Mouse (Mus musculus) midbrain, embryonic 13.5 days (tissue): ENCODE measurements around the gene Hist1h4h. TPM values are rescaled to one million over a fixed set of nuclear protein-coding genes. Genes with fewer than 3 reads are reported as not detected.

Experiments
- ATAC-seq: fragments of 200-750 bp; cut with Nextera tagmentation; 2 replicates; pipeline ENCODE4 v1.8.0; 2017; ENCODE audit warnings: mild to moderate bottlenecking, moderate TSS enrichment, moderate library complexity
- H3K27ac ChIP-seq: fragments of 300-500 bp; sonication (generic); 2 replicates; pipeline ENCODE4 v1.5.1; 2015; ENCODE audit warnings: inconsistent platforms, mild to moderate bottlenecking, moderate library complexity
- H3K27me3 ChIP-seq: fragments of 300-500 bp; sonication (generic); 2 replicates; pipeline ENCODE4 v1.6.1; 2015; ENCODE audit warnings: mild to moderate bottlenecking, inconsistent platforms
- H3K36me3 ChIP-seq: fragments of 300-500 bp; sonication (generic); 2 replicates; pipeline ENCODE4 v1.6.1; 2015; ENCODE audit warnings: mild to moderate bottlenecking, inconsistent platforms
- H3K4me1 ChIP-seq: fragments of 300-500 bp; sonication (generic); replicated peaks from 2 replicates; pipeline ENCODE4 v1.6.1; 2015; ENCODE audit warnings: inconsistent platforms
- H3K4me2 ChIP-seq: fragments of 300-500 bp; sonication (generic); replicated peaks from 2 replicates; pipeline ENCODE4 v1.6.1; 2015; ENCODE audit warnings: moderate library complexity, mild to moderate bottlenecking, inconsistent platforms
- H3K4me3 ChIP-seq: fragments of 300-500 bp; sonication (generic); replicated peaks from 2 replicates; pipeline ENCODE4 v1.5.1; 2015; ENCODE audit warnings: mild to moderate bottlenecking, inconsistent platforms
- H3K9ac ChIP-seq: fragments of 300-500 bp; sonication (generic); replicated peaks from 2 replicates; pipeline ENCODE4 v1.6.1; 2015; ENCODE audit warnings: mild to moderate bottlenecking, inconsistent platforms
- H3K9me3 ChIP-seq: fragments of 300-500 bp; sonication (generic); 2 replicates; pipeline ENCODE4 v1.6.1; 2016; ENCODE audit warnings: mild to moderate bottlenecking, inconsistent platforms
- WGBS: fragments of 180-500 bp; shearing (Covaris S2); methylation state at CpG from one replicate; pipeline ENCODE4 v1.1.7; 2015; 5-methylcytosine and 5-hydroxymethylcytosine counted together
- polyA plus RNA-seq: library from polyadenylated mRNA; unstranded; fragments of >200 nt; fragmentation: Nextera tagmentation; extraction: Ambion mirVana; gene quantifications from 2 replicates; pipeline ENCODE4 v1.2.1, GENCODE M21; 2015

Hist1h4h gene
- polyA plus RNA-seq, 1 experiment from 2014 or later, result 6.4 TPM

DNA sequence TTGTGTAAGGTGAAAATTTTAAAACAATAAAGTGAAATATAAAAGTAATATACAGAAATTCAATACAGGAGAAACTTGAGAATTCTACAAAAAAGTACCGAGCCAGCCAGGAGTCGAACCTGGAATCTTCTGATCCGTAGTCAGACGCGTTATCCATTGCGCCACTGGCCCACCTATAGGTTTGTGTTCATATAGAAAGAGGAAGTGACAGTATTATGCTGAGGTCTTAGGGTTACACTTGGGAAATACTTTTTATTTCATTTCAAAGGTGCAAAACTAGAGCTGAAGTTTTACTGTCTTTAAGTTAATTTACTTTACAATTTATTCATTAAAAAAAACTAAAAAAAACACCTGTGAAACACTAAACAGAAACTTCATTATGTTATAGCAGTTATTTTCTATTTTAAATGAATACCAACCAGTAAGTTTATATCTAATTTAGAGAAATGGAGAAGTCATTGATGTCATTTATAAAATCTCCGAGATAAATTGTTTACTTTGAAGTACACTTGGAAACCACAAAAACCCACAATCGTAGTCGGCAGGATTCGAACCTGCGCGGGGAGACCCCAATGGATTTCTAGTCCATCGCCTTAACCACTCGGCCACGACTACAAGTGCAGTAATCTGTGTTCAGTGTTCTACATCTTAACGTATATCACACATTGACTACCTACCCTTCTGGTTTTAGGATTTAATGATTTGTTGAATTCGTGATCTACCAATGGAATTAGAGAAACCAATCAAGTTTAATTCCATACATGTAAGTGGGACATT is 30.2 kb upstream of the Hist1h4h start:
- Histone ChIP-seq H3K9me3 (no peaks in the 10 kb centered on the region), H3K36me3 (no peaks in the 10 kb centered on the region), H3K27me3 (peaks cover 24% of the 10 kb centered on the region), H3K4me1 (peaks cover 16% of the 10 kb centered on the region), H3K27ac (no peak overlapping the region), H3K4me3 (no peak overlapping the region), H3K4me2 (no peak overlapping the region), H3K9ac (no peak overlapping the region)
- ATAC-seq, result no peak
- WGBS, result under 1% methylated on average over 17 of the region's 17 CpGs

- ATAC-seq, result no peak
- Histone ChIP-seq H3K4me3 (no peak overlapping the region), H3K9me3 (no peaks in the 10 kb centered on the region), H3K4me1 (peaks cover 21% of the 10 kb centered on the region), H3K4me2 (0 out of 2 replicates have a peak overlapping the region, but pooled peaks have one; percentile 15), H3K27me3 (peaks cover 28% of the 10 kb centered on the region), H3K36me3 (no peaks in the 10 kb centered on the region), H3K27ac (no peak overlapping the region), H3K9ac (no peak overlapping the region)
- WGBS, result 22% methylated on average over 5 of the region's 5 CpGs
Observed at GRCm38 (mm10) chr13:23501511-23501910, 29.3 kb upstream of the Hist1h4h start.

DNA sequence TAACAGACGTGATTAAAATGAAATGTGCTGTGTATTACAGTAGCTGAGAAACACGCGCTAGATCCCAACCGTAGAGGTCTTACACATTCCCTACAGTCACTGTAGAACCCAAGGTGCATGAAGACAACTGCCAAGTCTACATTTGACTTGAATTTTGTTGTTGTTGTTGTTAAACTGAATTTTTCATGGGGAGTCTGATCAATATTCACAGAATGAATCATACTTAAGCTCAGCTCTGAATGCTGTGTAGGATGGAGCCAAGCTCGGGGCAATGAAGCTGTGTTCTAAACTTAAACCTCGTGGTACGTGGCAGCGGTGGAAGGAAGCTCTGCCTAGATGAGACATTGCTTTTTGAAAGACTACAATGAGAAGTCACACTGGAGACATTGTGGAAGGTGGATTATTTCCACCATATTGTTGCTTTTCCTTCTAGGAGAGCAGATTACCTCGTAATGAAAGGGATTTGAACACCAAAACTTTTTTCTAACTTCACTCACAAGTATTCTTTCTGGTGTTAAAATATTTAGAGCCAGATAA is 28.8 kb upstream of the Hist1h4h start:
- no peak overlapping the region for H3K27ac ChIP-seq
- WGBS, result 30% methylated on average over 9 of the region's 9 CpGs
- peaks cover 21% of the 10 kb centered on the region for H3K4me1 ChIP-seq

DNA sequence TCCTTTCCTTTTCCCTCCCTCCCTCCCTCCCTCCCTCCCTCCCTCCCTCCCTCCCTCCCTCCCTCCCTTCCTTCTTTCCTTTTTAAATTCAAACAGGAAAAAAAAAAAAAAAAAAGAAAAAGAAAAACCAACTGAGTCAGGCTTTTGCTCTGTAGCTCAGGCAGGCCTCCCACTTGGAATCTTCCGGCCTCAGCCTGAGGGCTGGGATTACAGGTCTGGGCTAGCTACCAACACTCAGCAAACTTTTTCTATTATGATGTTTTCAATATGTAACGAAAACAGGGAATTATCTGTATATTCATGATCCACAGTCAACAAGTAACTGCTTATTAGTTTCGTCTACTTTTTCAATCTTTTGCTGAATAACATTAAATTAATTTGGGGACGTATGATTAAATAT is 27.9 kb upstream of the Hist1h4h start:
- H3K36me3 ChIP-seq, result no peaks in the 10 kb centered on the region
- 37% methylated on average over 4 of the region's 4 CpGs for WGBS
- H3K4me1 ChIP-seq, result peaks cover 21% of the 10 kb centered on the region
- H3K9ac ChIP-seq, result no peak overlapping the region
- H3K27me3 ChIP-seq, result peaks cover 35% of the 10 kb centered on the region
- ATAC-seq, result no peak
- no peak overlapping the region for H3K4me3 ChIP-seq
- H3K4me2 ChIP-seq, result no peak overlapping the region
- no peaks in the 10 kb centered on the region for H3K9me3 ChIP-seq
- no peak overlapping the region for H3K27ac ChIP-seq

More for the DNA sequence above, 28.8 kb upstream of the Hist1h4h start:
- H3K4me3 ChIP-seq, result no peak overlapping the region
- H3K36me3 ChIP-seq, result no peaks in the 10 kb centered on the region
- ATAC-seq, result no peak
- peaks cover 29% of the 10 kb centered on the region for H3K27me3 ChIP-seq
- no peak overlapping the region for H3K9ac ChIP-seq
- no peaks in the 10 kb centered on the region for H3K9me3 ChIP-seq
- H3K4me2 ChIP-seq, result no peak overlapping the region

GRCm38 (mm10) chr13:23503797-23504196 is 27.1 kb upstream of the Hist1h4h start:
- no peak for ATAC-seq
- Histone ChIP-seq H3K4me3 (no peak overlapping the region), H3K9ac (no peak overlapping the region), H3K4me2 (no peak overlapping the region), H3K27me3 (peaks cover 28% of the 10 kb centered on the region), H3K9me3 (no peaks in the 10 kb centered on the region), H3K27ac (no peak overlapping the region), H3K36me3 (no peaks in the 10 kb centered on the region), H3K4me1 (peaks cover 14% of the 10 kb centered on the region)
- WGBS, result 3% methylated on average over 9 of the region's 9 CpGs

- peaks cover 20% of the 10 kb centered on the region for H3K27me3 ChIP-seq
- H3K4me3 ChIP-seq, result peak overlapping the region; percentile 24
- 6% methylated on average over 14 of the region's 14 CpGs for WGBS
- peak overlapping the region; percentile 41 for H3K4me2 ChIP-seq
- H3K27ac ChIP-seq, result no peak overlapping the region
- H3K9ac ChIP-seq, result no peak overlapping the region; the same call in 1 of the 2 replicates
- 0 out of 2 replicates have a peak, but pooled peaks have one; percentile 48 for ATAC-seq
- peaks cover 12% of the 10 kb centered on the region for H3K4me1 ChIP-seq
- no peaks in the 10 kb centered on the region for H3K9me3 ChIP-seq
- H3K36me3 ChIP-seq, result no peaks in the 10 kb centered on the region
Observed at GRCm38 (mm10) chr13:23505662-23506345, 25.0 kb upstream of the Hist1h4h start.

DNA sequence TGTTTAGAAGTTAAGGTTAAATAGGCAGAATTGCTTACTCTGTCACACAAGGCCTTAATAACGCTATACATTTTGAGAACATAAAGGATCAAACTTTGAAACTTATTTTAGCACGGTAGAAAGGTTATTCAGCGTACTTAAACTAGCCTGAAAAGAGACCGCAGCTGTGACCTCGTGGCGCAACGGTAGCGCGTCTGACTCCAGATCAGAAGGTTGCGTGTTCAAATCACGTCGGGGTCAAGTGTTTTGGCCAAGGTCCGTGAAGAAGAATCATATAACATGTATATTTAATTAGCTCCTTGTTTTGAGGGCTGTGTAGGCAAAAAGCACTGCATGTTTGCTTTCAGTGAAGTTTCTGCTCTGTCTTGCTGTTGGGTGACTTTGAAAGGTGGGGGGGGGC is 24.5 kb upstream of the Hist1h4h start:
- Histone ChIP-seq H3K9ac (no peak overlapping the region), H3K36me3 (no peaks in the 10 kb centered on the region), H3K4me1 (peaks cover 12% of the 10 kb centered on the region), H3K9me3 (no peaks in the 10 kb centered on the region), H3K27me3 (peaks cover 20% of the 10 kb centered on the region), H3K27ac (no peak overlapping the region), H3K4me2 (peak overlapping the region; percentile 41), H3K4me3 (no peak overlapping the region; the same call in 1 of the 2 replicates)
- WGBS, result 3% methylated on average over 13 of the region's 13 CpGs
- no peak for ATAC-seq

DNA sequence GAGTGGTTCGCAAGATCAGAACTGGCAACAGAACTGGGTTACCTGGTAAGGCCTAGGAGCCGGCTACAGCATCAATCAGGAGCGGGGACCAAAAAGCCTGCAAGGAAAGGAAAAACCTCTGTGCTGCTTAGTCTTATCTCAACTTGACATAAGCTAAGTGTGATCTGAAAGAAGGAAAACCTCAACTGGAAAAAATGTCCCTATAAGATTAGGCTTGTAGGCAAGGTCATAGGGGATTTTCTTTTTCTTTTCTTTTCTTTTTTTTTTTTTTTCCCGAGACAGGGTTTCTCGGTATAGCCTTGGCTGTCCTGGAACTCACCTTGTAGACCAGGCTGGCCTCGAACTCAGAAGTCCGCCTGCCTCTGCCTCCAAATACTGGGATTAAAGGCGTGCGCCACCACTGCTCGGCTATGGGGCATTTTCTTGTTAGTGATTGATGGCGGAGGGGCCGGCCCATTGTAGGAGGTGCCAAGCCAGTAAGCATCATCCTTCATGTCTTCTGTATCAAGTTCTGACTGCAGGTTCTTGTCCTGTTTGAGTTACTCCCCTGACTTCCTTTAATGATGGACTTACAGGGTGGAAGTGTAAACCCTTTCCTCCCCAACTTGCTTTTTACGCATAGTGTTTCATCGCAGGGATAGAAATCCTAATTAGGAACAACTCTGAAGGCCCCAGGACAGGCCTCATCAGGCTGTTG is 23.9 kb upstream of the Hist1h4h start:
- 15% methylated on average over 14 of the region's 14 CpGs for WGBS
- Histone ChIP-seq H3K4me1 (peaks cover 12% of the 10 kb centered on the region), H3K4me3 (no peak overlapping the region), H3K27ac (no peak overlapping the region), H3K27me3 (peaks cover 14% of the 10 kb centered on the region; the same call in 1 of the 2 replicates), H3K9me3 (no peaks in the 10 kb centered on the region), H3K4me2 (no peak overlapping the region), H3K36me3 (no peaks in the 10 kb centered on the region), H3K9ac (no peak overlapping the region)
- ATAC-seq, result no peak

DNA sequence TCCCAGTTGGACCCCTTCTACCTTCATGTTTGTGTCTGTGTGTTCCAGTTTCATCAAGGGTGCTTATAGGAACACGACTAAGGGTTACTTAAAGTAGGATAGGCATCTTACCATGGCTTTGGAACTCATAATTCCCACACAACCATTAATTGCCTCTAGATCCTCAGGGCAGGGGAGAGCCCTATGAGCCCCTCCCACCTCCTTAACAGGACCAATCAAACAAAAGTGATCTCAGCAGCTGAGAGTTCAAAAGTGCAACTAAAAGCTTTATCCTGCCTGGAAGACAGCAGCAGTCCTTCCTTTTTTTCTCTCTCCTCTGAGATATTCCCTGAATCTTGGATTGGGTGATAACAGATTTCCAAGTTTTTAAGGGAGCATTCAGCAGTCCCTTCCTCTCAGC is 20.7 kb upstream of the Hist1h4h start:
- WGBS, result 47% methylated on average over 1 of the region's 1 CpGs
- Histone ChIP-seq H3K9ac (no peak overlapping the region), H3K4me1 (peaks cover 9% of the 10 kb centered on the region), H3K9me3 (no peaks in the 10 kb centered on the region), H3K27ac (no peak overlapping the region), H3K4me3 (no peak overlapping the region), H3K36me3 (no peaks in the 10 kb centered on the region), H3K4me2 (no peak overlapping the region), H3K27me3 (peaks cover 12% of the 10 kb centered on the region; the same call in 1 of the 2 replicates)
- no peak for ATAC-seq

DNA sequence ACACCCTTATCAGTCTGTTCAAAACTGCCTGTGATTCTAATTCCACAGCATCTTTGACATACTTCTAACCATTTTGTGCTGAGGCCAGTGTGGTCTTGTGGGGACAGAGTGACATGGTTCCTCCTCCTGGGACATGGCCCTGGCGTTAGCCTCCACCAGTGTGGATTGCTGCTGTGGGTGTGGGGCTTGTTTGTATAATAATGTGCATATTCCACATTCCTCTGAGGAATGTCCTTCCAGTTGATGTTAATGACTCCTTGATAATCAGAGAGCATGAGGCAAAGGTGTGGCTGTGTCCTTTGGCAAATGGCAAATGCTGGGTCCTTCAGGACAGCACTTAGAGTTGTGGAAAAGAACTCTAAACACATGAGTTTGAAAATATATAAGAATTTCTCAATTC is 17.3 kb upstream of the Hist1h4h start:
- Histone ChIP-seq H3K9ac (no peak overlapping the region), H3K27me3 (no peaks in the 10 kb centered on the region), H3K27ac (no peak overlapping the region), H3K4me1 (peaks cover 5% of the 10 kb centered on the region), H3K4me3 (no peak overlapping the region), H3K36me3 (no peaks in the 10 kb centered on the region), H3K4me2 (no peak overlapping the region), H3K9me3 (no peaks in the 10 kb centered on the region)
- 95% methylated on average over 1 of the region's 1 CpGs for WGBS
- no peak for ATAC-seq

- no peak overlapping the region for H3K4me2 ChIP-seq
- WGBS, result 79% methylated on average over 5 of the region's 5 CpGs
Observed at GRCm38 (mm10) chr13:23515281-23515680, 15.6 kb upstream of the Hist1h4h start.

More at GRCm38 (mm10) chr13:23515281-23515680, 15.6 kb upstream of the Hist1h4h start:
- no peaks in the 10 kb centered on the region for H3K36me3 ChIP-seq
- ATAC-seq, result no peak
- H3K9me3 ChIP-seq, result no peaks in the 10 kb centered on the region
- H3K9ac ChIP-seq, result no peak overlapping the region
- H3K27ac ChIP-seq, result no peak overlapping the region
- peaks cover 9% of the 10 kb centered on the region for H3K4me1 ChIP-seq
- H3K27me3 ChIP-seq, result no peaks in the 10 kb centered on the region
- H3K4me3 ChIP-seq, result no peak overlapping the region
